Mouse (Mus musculus): ENCODE data around the gene Susd1. TPM values are rescaled to one million over a fixed set of nuclear protein-coding genes. Genes with fewer than 3 reads are reported as not detected.

The Susd1 gene
- total and polyA plus RNA-seq, 3 experiments = 49.0 to 180 (median 67.6) TPM

DNA sequence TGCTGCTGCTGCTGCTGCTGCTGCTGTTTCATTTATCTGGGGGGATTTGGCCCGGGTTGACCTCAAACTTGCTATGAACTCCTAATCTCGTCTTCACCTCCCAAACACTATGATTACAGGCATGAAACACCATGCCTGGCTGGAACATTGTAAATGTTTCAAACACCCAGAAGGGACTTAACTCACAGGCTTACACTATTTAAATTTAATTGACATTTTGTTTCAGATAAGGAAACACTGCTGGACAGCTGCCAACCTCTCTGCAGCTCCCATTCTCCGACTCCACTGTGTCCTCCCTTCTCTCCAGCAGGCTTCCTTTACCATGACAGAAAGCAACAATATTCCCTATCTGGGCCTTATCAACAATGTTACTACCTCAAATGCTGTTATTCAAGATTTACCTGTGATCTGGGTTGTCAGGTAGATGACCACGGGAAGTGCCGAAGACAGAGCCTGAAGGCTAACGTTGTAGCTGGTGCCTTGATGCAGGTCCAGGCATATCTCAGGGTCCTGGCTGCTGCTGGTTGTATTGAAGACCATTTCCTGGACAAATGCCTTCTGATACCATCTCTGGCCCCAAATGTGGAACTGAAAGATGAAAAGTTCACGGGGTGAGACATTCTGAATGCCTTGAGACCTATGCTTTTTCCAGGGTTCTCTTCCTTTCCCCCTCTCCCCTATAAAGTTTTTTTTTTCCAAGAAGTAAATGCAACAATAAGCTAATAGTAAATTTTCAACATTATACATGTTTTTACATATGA lies 88.8 kb downstream of the Susd1 start:
- no peaks in the 10 kb centered on the region for H3K27me3 ChIP-seq (ENCODE audit: control insufficient read depth in 1 of 2, insufficient read depth in 2 of 2, low read length in 2 of 2)
- no peak overlapping the region for H3K4me3 ChIP-seq (ENCODE audit: control insufficient read depth in 1 of 2, insufficient read depth in 1 of 2, low read depth in 2 of 2, low read length in 2 of 2)
- H3K36me3 ChIP-seq (ENCODE audit: control insufficient read depth in 1 of 2, insufficient read depth in 2 of 2, low read length in 2 of 2) = peaks cover 9 to 14% of the 10 kb centered on the region in 2 experiments
- H3K9me3 ChIP-seq (replicated peaks; ENCODE audit: insufficient read depth, low read length) = no peaks in the 10 kb centered on the region
- no peaks in the 10 kb centered on the region for H3K79me2 ChIP-seq (ENCODE audit: control insufficient read depth, insufficient read depth, low read length, poor library complexity)
- DNase-seq (ENCODE audit: low read depth, low spot score) = peak; percentile 82
- H3K27ac ChIP-seq (ENCODE audit: control insufficient read depth, low read depth, low read length) = peak overlapping the region; percentile 17; the same call in 1 of the 2 replicates
- H3K9ac ChIP-seq (ENCODE audit: control insufficient read depth, low read depth, low read length, poor library complexity, severe bottlenecking) = no peak overlapping the region
- H3K4me1 ChIP-seq (ENCODE audit: control insufficient read depth in 1 of 2, insufficient read depth in 2 of 2, low read length in 2 of 2) = peaks cover 5 to 10% of the 10 kb centered on the region in 2 experiments; a peak in 3 of 4 replicates
- no peak for TF ChIP-seq JUND (IDR thresholded peaks at IDR 0.05; ENCODE audit: low read depth, low read length)
- TF ChIP-seq GATA1 (IDR thresholded peaks at IDR 0.05; ENCODE audit: low read depth, low read length) = peak; percentile 73
- no peak for TF ChIP-seq KAT2A (conservative IDR thresholded peaks at IDR 0.05; ENCODE audit: low read depth, low read length)
- TF ChIP-seq MXI1 (IDR thresholded peaks at IDR 0.05; ENCODE audit: low read depth, low read length) = 0 out of 2 replicates have a peak, but pooled peaks have one; percentile 34
- peak; percentile 39; the same call in 1 of the 2 replicates for TF ChIP-seq ETS1 (IDR thresholded peaks at IDR 0.05; ENCODE audit: low read depth, low read length)
- TF ChIP-seq POLR2AphosphoS2 (IDR thresholded peaks at IDR 0.05; ENCODE audit: low read length) = no peak
- 0 out of 2 replicates have a peak, but pooled peaks have one; percentile 12 for TF ChIP-seq ZNF384 (IDR thresholded peaks at IDR 0.05; ENCODE audit: low read depth, low read length)

GRCm38 (mm10) chr4:59340714-59341113 lies 97.7 kb downstream of the Susd1 start:
- peak; percentile 88 for DNase-seq (ENCODE audit: low read depth, low spot score)
- Histone ChIP-seq H3K9ac (ENCODE audit: control insufficient read depth, low read depth, low read length, poor library complexity, severe bottlenecking) (no peak overlapping the region), H3K4me3 (ENCODE audit: control insufficient read depth in 1 of 2, insufficient read depth in 1 of 2, low read depth in 2 of 2, low read length in 2 of 2) (no peak overlapping the region), H3K36me3 (ENCODE audit: control insufficient read depth in 1 of 2, insufficient read depth in 2 of 2, low read length in 2 of 2) (peaks cover 3 to 15% of the 10 kb centered on the region in 2 experiments), H3K27ac (ENCODE audit: control insufficient read depth, low read depth, low read length) (no peak overlapping the region), H3K27me3 (ENCODE audit: control insufficient read depth in 1 of 2, insufficient read depth in 2 of 2, low read length in 2 of 2) (no peaks in the 10 kb centered on the region), H3K4me1 (ENCODE audit: control insufficient read depth in 1 of 2, insufficient read depth in 2 of 2, low read length in 2 of 2) (no peaks in the 10 kb centered on the region), H3K79me2 (ENCODE audit: control insufficient read depth, insufficient read depth, low read length, poor library complexity) (no peaks in the 10 kb centered on the region), H3K9me3 (replicated peaks; ENCODE audit: insufficient read depth, low read length) (no peaks in the 10 kb centered on the region)
- peak; percentile 85 for TF ChIP-seq RAD21 (IDR thresholded peaks at IDR 0.05; ENCODE audit: low read depth, low read length)
- TF ChIP-seq CHD1 (IDR thresholded peaks at IDR 0.05; ENCODE audit: low read depth, low read length) = no peak
- no peak for TF ChIP-seq MXI1 (IDR thresholded peaks at IDR 0.05; ENCODE audit: low read depth, low read length)
- TF ChIP-seq CTCF (IDR thresholded peaks at IDR 0.05 in 2 of 3, conservative IDR thresholded peaks at IDR 0.05 in 1 of 3; ENCODE audit: control insufficient read depth in 1 of 3, insufficient read depth in 1 of 3, low read depth in 2 of 3, low read length in 3 of 3, poor library complexity in 1 of 3, severe bottlenecking in 1 of 3) = peak; percentile 77 to 92 (median 82)
- no peak for TF ChIP-seq ZNF384 (IDR thresholded peaks at IDR 0.05; ENCODE audit: low read depth, low read length)
- TF ChIP-seq POLR2AphosphoS2 (IDR thresholded peaks at IDR 0.05; ENCODE audit: low read length) = no peak
- no peak for TF ChIP-seq MAFK (IDR thresholded peaks at IDR 0.05; ENCODE audit: borderline replicate concordance, low read depth, low read length)
- TF ChIP-seq POLR2AphosphoS5 (IDR thresholded peaks at IDR 0.05; ENCODE audit: borderline replicate concordance, low read depth, low read length) = no peak
- TF ChIP-seq USF2 (IDR thresholded peaks at IDR 0.05; ENCODE audit: borderline replicate concordance in 1 of 2, insufficient read depth in 1 of 2, low read depth in 1 of 2, low read length in 2 of 2) = no peak
- TF ChIP-seq RCOR1 (IDR thresholded peaks at IDR 0.05; ENCODE audit: low read depth, low read length) = no peak
- TF ChIP-seq SIN3A (IDR thresholded peaks at IDR 0.05; ENCODE audit: low read length) = peak; percentile 50; the same call in 1 of the 2 replicates
- TF ChIP-seq TBP (IDR thresholded peaks at IDR 0.05; ENCODE audit: low read depth, low read length) = no peak
- peak; percentile 96 for TF ChIP-seq ZC3H11A (IDR thresholded peaks at IDR 0.05; ENCODE audit: low read depth, low read length)
- peak; percentile 96 for TF ChIP-seq SMC3 (IDR thresholded peaks at IDR 0.05; ENCODE audit: low read depth, low read length)
- TF ChIP-seq HCFC1 (IDR thresholded peaks at IDR 0.05; ENCODE audit: low read depth, low read length) = no peak
- TF ChIP-seq ZKSCAN1 (IDR thresholded peaks at IDR 0.05; ENCODE audit: low read depth, low read length) = no peak
- no peak for TF ChIP-seq ELF1 (IDR thresholded peaks at IDR 0.05; ENCODE audit: low read depth, low read length)
- no peak for TF ChIP-seq MEF2A (IDR thresholded peaks at IDR 0.05; ENCODE audit: extremely low read depth, insufficient replicate concordance, low read depth, low read length, poor library complexity, severe bottlenecking)
- no peak for TF ChIP-seq TAL1 (IDR thresholded peaks at IDR 0.05; ENCODE audit: low read length)
- 0 out of 2 replicates have a peak, but pooled peaks have one; percentile 20 for TF ChIP-seq MAZ (IDR thresholded peaks at IDR 0.05; ENCODE audit: low read depth, low read length)
- TF ChIP-seq TCF12 (IDR thresholded peaks at IDR 0.05; ENCODE audit: low read depth, low read length) = no peak

All from MEL (cell line).